8 mouse cellular contexts compared by ENCODE assay signal in the genomic region with DNA sequence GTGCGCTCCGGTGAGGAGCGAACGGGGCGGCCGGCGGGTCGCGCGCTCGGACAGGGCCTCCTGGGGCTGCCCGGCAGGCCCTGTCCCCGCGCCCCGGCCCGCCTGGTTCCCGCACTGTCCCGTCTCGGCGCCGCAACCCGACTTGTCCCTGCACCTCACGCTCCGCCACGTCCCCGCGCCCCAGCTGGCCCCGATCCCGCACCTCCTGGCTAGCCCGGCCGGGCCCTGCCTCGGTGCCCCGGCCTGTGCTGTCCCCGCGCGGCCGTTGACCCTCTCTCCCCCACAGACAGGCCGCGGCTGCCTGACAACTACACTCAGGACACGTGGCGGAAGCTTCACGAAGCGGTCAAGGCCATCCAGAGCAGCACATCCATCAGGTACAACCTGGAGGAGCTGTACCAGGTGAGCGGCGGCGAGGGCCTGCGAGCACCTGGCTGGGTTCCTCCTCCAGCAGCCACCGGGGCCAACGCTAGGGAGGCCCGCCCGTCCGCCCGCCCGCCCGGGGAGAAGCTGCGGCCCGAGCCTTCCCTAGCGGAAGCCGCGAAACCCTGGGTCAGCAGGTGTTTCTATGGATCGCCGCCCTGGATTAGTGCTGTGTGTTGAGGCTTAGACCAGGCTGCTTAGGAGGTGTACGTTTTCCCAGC. TPM values are rescaled to one million over a fixed set of nuclear protein-coding genes. Genes with fewer than 3 reads are reported as not detected.
DNase-seq lines count a peak whose midpoint lies in the region; ATAC-seq and TF ChIP-seq lines count a peak whose summit lies in the region.

No protein-coding gene starts in this region.

- no peak for TF ChIP-seq CTCF in G1E (IDR thresholded peaks at IDR 0.05; ENCODE audit: low read depth, low read length)

- peak; percentile 38 for ATAC-seq in heart, embryonic 14.5 days (ENCODE audit: insufficient number of reproducible peaks, insufficient read depth, low FRiP score, low read depth)
- ATAC-seq in G1E (ENCODE audit: extremely low read depth, insufficient number of reproducible peaks, low FRiP score, poor library complexity, severe bottlenecking) = no peak
- ATAC-seq in embryonic facial prominence, embryonic 15.5 days (ENCODE audit: insufficient number of reproducible peaks, low FRiP score, low TSS enrichment, low read depth) = peak; percentile 42
- ATAC-seq in hindbrain, embryonic 15.5 days (ENCODE audit: low FRiP score, low read depth) = peak; percentile 61
- ATAC-seq in liver, embryonic 12.5 days = peak; percentile 48
- ATAC-seq in inflammation-experienced regulatory T-cells, adult 6 months = no peak

- peaks cover 13% of the 10 kb centered on the region; the same call in 1 of the 2 replicates for H3K36me3 ChIP-seq in heart, embryonic 14.5 days (ENCODE audit: control insufficient read depth, insufficient read depth, low read length)
- H3K36me3 ChIP-seq in G1E (replicated peaks) = peaks cover 53% of the 10 kb centered on the region
- peaks cover 8% of the 10 kb centered on the region; the same call in 1 of the 2 replicates for H3K36me3 ChIP-seq in embryonic facial prominence, embryonic 15.5 days
- peaks cover 5% of the 10 kb centered on the region; the same call in 1 of the 2 replicates for H3K36me3 ChIP-seq in hindbrain, embryonic 15.5 days
- peaks cover 19% of the 10 kb centered on the region for H3K36me3 ChIP-seq in liver, embryonic 12.5 days

- H3K4me3 ChIP-seq in heart, embryonic 14.5 days (ENCODE audit: control insufficient read depth in 1 of 2, insufficient read depth in 1 of 2, low read depth in 1 of 2, low read length in 2 of 2) = peak overlapping the region; percentile 82 to 86
- peak overlapping the region; percentile 100 for H3K4me3 ChIP-seq in G1E (ENCODE audit: low read depth, low read length)
- peak overlapping the region; percentile 97 for H3K4me3 ChIP-seq in embryonic facial prominence, embryonic 15.5 days (replicated peaks)
- peak overlapping the region; percentile 92 for H3K4me3 ChIP-seq in hindbrain, embryonic 15.5 days
- peak overlapping the region; percentile 98 for H3K4me3 ChIP-seq in liver, embryonic 12.5 days

- H3K27ac ChIP-seq in heart, embryonic 14.5 days (replicated peaks in 1 of 2; ENCODE audit: control insufficient read depth in 1 of 2, insufficient read depth in 1 of 2, low read depth in 2 of 2, low read length in 2 of 2) = peak overlapping the region; percentile 60 to 90; a peak in 3 of 4 replicates
- H3K27ac ChIP-seq in embryonic facial prominence, embryonic 15.5 days (replicated peaks) = peak overlapping the region; percentile 88
- peak overlapping the region; percentile 89 for H3K27ac ChIP-seq in hindbrain, embryonic 15.5 days (replicated peaks)
- peak overlapping the region; percentile 97 for H3K27ac ChIP-seq in liver, embryonic 12.5 days

- H3K9me3 ChIP-seq in heart, embryonic 14.5 days (ENCODE audit: control insufficient read depth, low read length) = no peaks in the 10 kb centered on the region
- no peaks in the 10 kb centered on the region for H3K9me3 ChIP-seq in G1E (replicated peaks)
- H3K9me3 ChIP-seq in embryonic facial prominence, embryonic 15.5 days (replicated peaks) = no peaks in the 10 kb centered on the region
- no peaks in the 10 kb centered on the region for H3K9me3 ChIP-seq in hindbrain, embryonic 15.5 days
- no peaks in the 10 kb centered on the region for H3K9me3 ChIP-seq in liver, embryonic 12.5 days (replicated peaks)

- peak overlapping the region; percentile 97 for H3K9ac ChIP-seq in heart, embryonic 14.5 days (ENCODE audit: low read length)
- peak overlapping the region; percentile 99 for H3K9ac ChIP-seq in embryonic facial prominence, embryonic 15.5 days
- peak overlapping the region; percentile 92 for H3K9ac ChIP-seq in hindbrain, embryonic 15.5 days
- H3K9ac ChIP-seq in liver, embryonic 12.5 days = peak overlapping the region; percentile 100

- peaks cover 12 to 26% of the 10 kb centered on the region in 2 experiments for H3K4me1 ChIP-seq in heart, embryonic 14.5 days (ENCODE audit: control insufficient read depth in 2 of 2, insufficient read depth in 2 of 2, low read length in 2 of 2)
- H3K4me1 ChIP-seq in G1E (ENCODE audit: insufficient read depth, low read depth, low read length) = peaks cover 59% of the 10 kb centered on the region
- peaks cover 25% of the 10 kb centered on the region for H3K4me1 ChIP-seq in embryonic facial prominence, embryonic 15.5 days
- H3K4me1 ChIP-seq in hindbrain, embryonic 15.5 days (replicated peaks) = peaks cover 31% of the 10 kb centered on the region
- H3K4me1 ChIP-seq in liver, embryonic 12.5 days = peaks cover 63% of the 10 kb centered on the region

- H3K4me2 ChIP-seq in heart, embryonic 14.5 days (ENCODE audit: low read length) = peak overlapping the region; percentile 92
- H3K4me2 ChIP-seq in embryonic facial prominence, embryonic 15.5 days (replicated peaks) = peak overlapping the region; percentile 84
- H3K4me2 ChIP-seq in hindbrain, embryonic 15.5 days = peak overlapping the region; percentile 97
- H3K4me2 ChIP-seq in liver, embryonic 12.5 days = peak overlapping the region; percentile 77

- H3K27me3 ChIP-seq in heart, embryonic 14.5 days (ENCODE audit: control insufficient read depth, insufficient read depth, low read length) = no peaks in the 10 kb centered on the region
- no peaks in the 10 kb centered on the region for H3K27me3 ChIP-seq in G1E (ENCODE audit: insufficient read depth, low read length)
- H3K27me3 ChIP-seq in embryonic facial prominence, embryonic 15.5 days = no peaks in the 10 kb centered on the region
- H3K27me3 ChIP-seq in hindbrain, embryonic 15.5 days = no peaks in the 10 kb centered on the region
- no peaks in the 10 kb centered on the region for H3K27me3 ChIP-seq in liver, embryonic 12.5 days (replicated peaks)

- DNase-seq in heart, postnatal 36 days = no peak
- DNase-seq in G1E (ENCODE audit: low spot score) = no peak
- peak; percentile 53 for DNase-seq in retina, embryonic 14.5 days (ENCODE audit: low spot score)

- intact Hi-C loops in heart, postnatal 36 days (cut with DNase I) = loop anchor here (2.0 to 10.0 kb wide), 6 partner anchors 53 to 1551 kb away; partner anchors contain the start of genes Atp11a, Cars2, Ing1 and Lamp1

- under 1% methylated on average over 62 of the region's 63 CpGs for WGBS in heart, embryonic 14.5 days
- WGBS in embryonic facial prominence, embryonic 15.5 days = under 1% methylated on average over 62 of the region's 63 CpGs
- under 1% methylated on average over 54 of the region's 63 CpGs for WGBS in hindbrain, embryonic 15.5 days
- WGBS in liver, embryonic 12.5 days (ENCODE audit: insufficient replicate concordance) = under 1% methylated on average over 47 of the region's 63 CpGs

RNA-seq across cellular contexts. Expression of gene Cul4a, which starts 0.6 kb away (rescaled TPM):
- polyA plus RNA-seq in heart, embryonic 14.5 days (2014; fragmentation: Nextera tagmentation; extraction: Ambion mirVana) = 109 and 114 TPM in 2 replicates
- total RNA-seq in heart, postnatal 36 days (2021) = 10 to 100 TPM; 77.2 to 81.4 TPM
- total RNA-seq in G1E (2014; fragmentation: Nextera tagmentation) = 122 and 167 TPM in 2 replicates
- total RNA-seq in G1E (2017) = 113 and 115 TPM in 2 replicates
- polyA plus RNA-seq in G1E (2012) = 43.4 and 54.1 TPM in 2 replicates
- 104 and 106 TPM in 2 replicates for polyA plus RNA-seq in embryonic facial prominence, embryonic 15.5 days (2015; fragmentation: Nextera tagmentation; extraction: Ambion mirVana)
- polyA plus RNA-seq in hindbrain, embryonic 15.5 days (2015; fragmentation: Nextera tagmentation; extraction: Ambion mirVana) = 68.2 and 69.8 TPM in 2 replicates
- polyA plus RNA-seq in liver, embryonic 12.5 days (2016; fragmentation: Nextera tagmentation; extraction: Ambion mirVana) = 97.6 and 98.2 TPM in 2 replicates
- polyA plus RNA-seq in inflammation-experienced regulatory T-cells, adult 6 months (2017; shearing (Covaris generic)) = 10 to 100 TPM; 15.3 to 20.1 (median 16.9) TPM

RNA-seq across cellular contexts. Expression of gene Pcid2, which starts 0.8 kb away (rescaled TPM):
- 22.5 and 23.2 TPM in 2 replicates for polyA plus RNA-seq in heart, embryonic 14.5 days (2014; fragmentation: Nextera tagmentation; extraction: Ambion mirVana)
- 10 to 100 TPM in 1 of 2 experiments, 1 to 10 TPM in 1; 7.5 to 11.0 TPM for total RNA-seq in heart, postnatal 36 days (2021)
- total RNA-seq in G1E (2014; fragmentation: Nextera tagmentation) (21.6 and 26.3 TPM in 2 replicates), G1E (2017) (19.6 and 22.2 TPM in 2 replicates)
- polyA plus RNA-seq in G1E (2012) = 9.8 and 11.6 TPM in 2 replicates
- polyA plus RNA-seq in embryonic facial prominence, embryonic 15.5 days (2015; fragmentation: Nextera tagmentation; extraction: Ambion mirVana) = 37.4 and 41.9 TPM in 2 replicates
- 40.4 TPM in 2 replicates for polyA plus RNA-seq in hindbrain, embryonic 15.5 days (2015; fragmentation: Nextera tagmentation; extraction: Ambion mirVana)
- polyA plus RNA-seq in liver, embryonic 12.5 days (2016; fragmentation: Nextera tagmentation; extraction: Ambion mirVana) = 25.6 and 28.1 TPM in 2 replicates
- polyA plus RNA-seq in inflammation-experienced regulatory T-cells, adult 6 months (2017; shearing (Covaris generic)) = 10 to 100 TPM; 40.3 to 43.9 (median 41.1) TPM

RNA-seq across cellular contexts. Expression of gene Proz, which starts 45.3 kb away (rescaled TPM):
- polyA plus RNA-seq in heart, embryonic 14.5 days (2014; fragmentation: Nextera tagmentation; extraction: Ambion mirVana) = 0.28 and 0.54 TPM in 2 replicates
- not detected for total RNA-seq in heart, postnatal 36 days (2021)
- total RNA-seq in G1E (2014; fragmentation: Nextera tagmentation) = not detected in 2 replicates
- total RNA-seq in G1E (2017) = 0.05 and 0.12 TPM in 2 replicates
- not detected in 2 replicates for polyA plus RNA-seq in G1E (2012)
- 0.13 and 0.29 TPM in 2 replicates for polyA plus RNA-seq in embryonic facial prominence, embryonic 15.5 days (2015; fragmentation: Nextera tagmentation; extraction: Ambion mirVana)
- polyA plus RNA-seq in hindbrain, embryonic 15.5 days (2015; fragmentation: Nextera tagmentation; extraction: Ambion mirVana) = 0.84 and 1.1 TPM in 2 replicates
- 14.6 and 15.1 TPM in 2 replicates for polyA plus RNA-seq in liver, embryonic 12.5 days (2016; fragmentation: Nextera tagmentation; extraction: Ambion mirVana)
- 1 to 10 TPM; 2.2 to 3.4 (median 2.5) TPM for polyA plus RNA-seq in inflammation-experienced regulatory T-cells, adult 6 months (2017; shearing (Covaris generic))

RNA-seq across cellular contexts. Expression of gene Lamp1, which starts 52.9 kb away (rescaled TPM):
- polyA plus RNA-seq in heart, embryonic 14.5 days (2014; fragmentation: Nextera tagmentation; extraction: Ambion mirVana) = 355 and 361 TPM in 2 replicates
- total RNA-seq in heart, postnatal 36 days (2021) = 100 to 1,000 TPM; 403 to 406 TPM
- total RNA-seq in G1E (2014; fragmentation: Nextera tagmentation) (206 and 208 TPM in 2 replicates), G1E (2017) (458 and 554 TPM in 2 replicates)
- polyA plus RNA-seq in G1E (2012) = 150 and 233 TPM in 2 replicates
- polyA plus RNA-seq in embryonic facial prominence, embryonic 15.5 days (2015; fragmentation: Nextera tagmentation; extraction: Ambion mirVana) = 334 and 345 TPM in 2 replicates
- polyA plus RNA-seq in hindbrain, embryonic 15.5 days (2015; fragmentation: Nextera tagmentation; extraction: Ambion mirVana) = 297 and 317 TPM in 2 replicates
- 199 and 203 TPM in 2 replicates for polyA plus RNA-seq in liver, embryonic 12.5 days (2016; fragmentation: Nextera tagmentation; extraction: Ambion mirVana)
- 10 to 100 TPM; 10.1 to 22.6 (median 17.5) TPM for polyA plus RNA-seq in inflammation-experienced regulatory T-cells, adult 6 months (2017; shearing (Covaris generic))

Comparison
In these comparisons a context has a peak if more than half of its experiments do, and no peak if none do; other contexts are left out.
1. ATAC-seq: peak in heart, embryonic 14.5 days (single experiment), embryonic facial prominence, embryonic 15.5 days (single experiment), hindbrain, embryonic 15.5 days (single experiment) and liver, embryonic 12.5 days (single experiment); none in G1E (single experiment) and inflammation-experienced regulatory T-cells, adult 6 months (single experiment).
2. Peak in every context shown above with its lines, with median percentiles within 50 percentile points of each other: H3K27ac ChIP-seq, H3K4me2 ChIP-seq, H3K4me3 ChIP-seq and H3K9ac ChIP-seq.